Mouse (Mus musculus): Measurements from ENCODE around the gene Zkscan5.

GRCm38 (mm10) chr5:145161361-145161760 is 43.0 kb upstream of the Zkscan5 start:
- no peak for TF ChIP-seq CTCF (IDR thresholded peaks at IDR 0.05; ENCODE audit: borderline replicate concordance, insufficient read depth, low read depth, low read length)
- TF ChIP-seq POLR2A (IDR thresholded peaks at IDR 0.05; ENCODE audit: borderline replicate concordance, insufficient read depth, low read length), result no peak

Measured in cerebellum, adult 2 months (tissue).